Mouse (Mus musculus) cerebellum, postnatal 25 days (tissue): ENCODE measurements around the gene Atf2.
A peak's percentile ranks its signal among the peaks of the same experiment; 100 is the strongest.
"Not testable (repeated sequence)": the region's sequence is repeated elsewhere in the genome, so short reads cannot be mapped to it uniquely, and the experiment has no call there.

ENCODE experiments used
- DNase-seq, 2 experiments: peaks; one replicate each; pipeline ENCODE4 v3.0.0; 2021; ENCODE audit warnings: mixed read lengths in 2 of 2

The Atf2 gene

DNA sequence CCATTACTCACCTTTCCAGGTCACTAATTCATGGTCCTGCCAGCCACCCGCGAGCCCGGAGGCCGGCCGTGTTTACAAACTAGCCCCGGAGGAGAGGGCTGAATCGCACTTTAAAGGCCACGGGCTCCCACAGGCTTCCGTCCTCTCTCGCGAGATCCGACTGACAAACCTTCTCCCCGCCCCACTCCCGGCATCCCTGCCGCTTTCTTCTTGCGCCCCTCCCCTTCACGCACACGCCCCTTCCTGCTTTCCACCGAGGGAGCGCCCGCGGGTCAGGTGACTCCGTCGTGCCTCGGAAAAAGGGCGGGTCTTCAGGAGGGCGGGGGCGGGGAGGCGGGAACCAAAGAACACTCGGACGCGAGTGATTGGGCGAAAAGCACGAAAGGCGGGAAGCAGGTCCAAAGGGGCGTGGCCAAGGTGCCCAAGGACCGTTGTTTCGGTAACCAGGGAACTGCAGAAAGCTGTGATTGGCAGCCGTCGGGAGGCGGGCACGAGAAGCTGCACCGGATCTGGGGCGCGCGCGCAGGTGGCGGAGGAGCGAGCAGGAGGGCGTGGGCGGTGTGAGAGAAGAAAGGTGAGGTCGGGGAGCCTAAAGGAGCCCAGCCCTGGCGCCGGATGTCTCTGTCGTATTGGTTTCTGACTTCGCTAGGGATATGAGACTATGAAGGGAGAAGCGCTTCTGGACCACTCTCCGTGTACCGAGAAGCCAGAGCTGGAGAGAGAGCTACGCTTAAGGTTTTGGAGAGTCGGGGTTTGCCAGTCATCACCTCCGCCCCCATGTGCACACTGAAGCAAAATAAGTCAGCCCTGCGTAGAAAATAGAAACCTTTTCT, at the start of gene Atf2:
TSS of gene Atf2 (minus strand) at position 176 of the 833 bp plus-strand sequence.
- peak; percentile 98 to 100 for DNase-seq

DNA sequence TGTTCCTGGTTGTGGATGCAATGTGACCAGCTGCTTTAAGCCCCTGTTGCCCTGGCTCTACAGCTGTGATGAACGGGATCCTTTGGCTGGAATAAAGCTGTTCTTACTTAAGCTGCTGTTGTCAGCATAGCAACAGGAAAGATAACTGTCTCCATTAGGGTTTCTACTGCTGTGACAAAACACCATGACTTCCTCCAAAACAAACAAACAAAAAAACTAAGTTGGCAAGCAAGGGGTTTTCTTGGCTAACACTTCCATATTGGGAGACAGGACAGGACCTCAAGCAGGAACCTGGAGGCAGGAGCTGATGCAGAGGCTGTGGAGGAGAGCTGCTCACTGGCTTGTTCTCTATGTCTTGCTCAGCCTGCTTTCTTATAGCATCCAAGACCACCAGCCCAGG, 48.8 kb upstream of the Atf2 start:
- DNase-seq, result no peak

DNA sequence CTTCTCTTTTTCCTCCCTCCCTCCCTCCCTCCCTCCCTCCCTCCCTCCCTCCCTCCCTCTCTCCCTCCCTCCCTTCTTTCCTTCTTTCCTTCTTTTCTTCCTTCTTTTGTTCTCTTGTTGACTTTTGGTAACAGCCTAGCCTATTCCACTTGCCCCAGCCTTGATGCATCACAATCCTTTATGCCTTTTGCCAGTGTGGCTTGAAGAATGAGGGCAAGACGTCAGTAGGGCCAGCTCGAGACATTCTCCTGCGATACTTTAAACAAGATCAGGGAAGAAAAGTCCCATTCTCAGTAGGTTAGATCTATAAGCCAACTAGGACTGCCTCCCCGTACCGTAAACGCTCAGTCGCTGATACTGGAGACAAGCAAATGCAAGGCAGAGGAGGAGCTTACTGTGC, 48.0 kb upstream of the Atf2 start:
- no peak for DNase-seq

DNA sequence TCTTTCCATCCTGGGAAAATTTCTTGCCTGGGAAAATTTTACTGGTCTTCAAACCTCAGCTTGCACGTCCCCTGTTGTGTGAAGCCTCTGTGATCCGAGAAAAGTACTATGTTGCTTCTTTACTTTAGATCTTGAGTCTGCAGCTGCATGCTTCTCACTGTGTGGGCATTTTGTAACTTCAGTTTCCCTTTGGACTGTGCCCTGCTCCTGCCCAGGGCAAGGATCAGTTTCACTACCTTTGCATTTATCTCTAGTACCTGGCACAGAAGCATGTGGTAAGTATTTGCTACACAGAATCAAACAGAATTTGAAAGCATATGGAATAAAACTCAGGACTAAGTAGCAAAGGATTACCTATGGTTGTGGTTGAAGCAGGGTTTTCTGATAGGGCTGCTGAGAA, 46.5 kb upstream of the Atf2 start:
- no peak for DNase-seq

DNA sequence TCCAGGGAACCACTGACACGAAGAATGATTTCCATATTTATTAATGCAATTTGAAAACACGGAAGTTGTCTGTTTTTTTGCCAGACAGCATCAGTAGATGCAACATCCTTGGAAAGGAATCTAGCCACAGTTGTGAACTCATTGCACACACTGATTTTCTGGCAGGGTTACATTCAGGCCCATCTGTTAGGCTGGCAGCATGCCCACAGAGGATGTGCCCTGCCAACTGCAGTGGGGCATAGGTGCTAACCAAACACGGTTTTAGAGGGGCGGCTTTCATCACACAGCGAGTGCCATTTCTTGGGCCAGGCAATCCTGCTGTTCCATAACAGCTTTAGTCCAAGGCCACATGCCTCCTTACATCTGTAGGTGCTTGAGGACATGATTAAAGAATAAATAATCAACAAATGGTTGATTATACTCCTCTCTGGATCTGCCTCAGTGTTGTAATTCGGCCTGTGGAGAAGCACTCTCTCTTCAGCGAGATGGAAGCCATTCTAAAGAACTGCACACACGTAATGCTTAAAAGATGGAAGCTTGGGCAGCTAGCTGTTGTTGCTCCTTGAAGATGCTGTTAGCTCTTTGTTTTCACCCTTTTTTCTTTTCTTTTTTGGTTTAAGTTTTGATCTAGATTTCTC, 40.4 kb upstream of the Atf2 start:
- peak; percentile 95 to 97 for DNase-seq

DNA sequence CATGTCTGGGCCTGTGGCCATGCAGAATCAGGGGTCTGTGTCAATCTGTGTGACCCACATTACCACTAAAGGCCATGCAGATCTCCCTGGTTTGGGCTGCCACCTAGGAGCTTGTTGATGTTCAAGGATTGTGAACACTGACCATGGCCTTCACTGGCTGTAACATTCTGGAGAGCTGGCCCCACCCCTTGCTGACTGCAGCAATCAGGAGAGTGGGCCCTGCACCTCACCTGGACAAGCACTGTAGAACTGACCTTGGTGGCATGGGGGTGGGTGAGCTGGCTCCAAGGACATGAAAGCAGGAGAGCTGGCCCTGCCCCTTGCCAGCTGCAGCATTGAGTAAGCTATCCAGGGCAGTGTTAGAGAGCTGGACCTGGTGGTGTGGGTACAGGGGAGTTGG, 35.3 kb upstream of the Atf2 start:
- no peak for DNase-seq

DNA sequence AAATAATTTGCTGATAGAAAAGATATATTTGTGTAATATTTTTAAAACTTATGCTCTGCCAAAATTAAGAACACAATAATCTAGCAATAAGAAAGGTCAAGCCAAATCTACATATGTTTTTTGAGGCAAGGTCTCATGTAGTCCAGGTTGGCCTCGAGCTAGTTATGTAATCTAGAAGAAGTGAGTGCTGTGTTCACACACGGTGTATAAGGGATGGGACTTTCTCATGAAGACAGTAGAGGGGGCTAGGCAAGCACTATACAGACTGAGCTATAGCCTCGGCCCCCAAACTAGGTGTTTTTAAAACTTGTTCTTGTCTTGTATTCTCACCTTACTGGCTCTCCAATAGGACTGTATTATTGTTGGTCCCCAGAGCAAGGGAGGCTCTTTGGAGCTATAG, 33.1 kb upstream of the Atf2 start:
- peak in 1 of 2 experiments; percentile 24 for DNase-seq

DNA sequence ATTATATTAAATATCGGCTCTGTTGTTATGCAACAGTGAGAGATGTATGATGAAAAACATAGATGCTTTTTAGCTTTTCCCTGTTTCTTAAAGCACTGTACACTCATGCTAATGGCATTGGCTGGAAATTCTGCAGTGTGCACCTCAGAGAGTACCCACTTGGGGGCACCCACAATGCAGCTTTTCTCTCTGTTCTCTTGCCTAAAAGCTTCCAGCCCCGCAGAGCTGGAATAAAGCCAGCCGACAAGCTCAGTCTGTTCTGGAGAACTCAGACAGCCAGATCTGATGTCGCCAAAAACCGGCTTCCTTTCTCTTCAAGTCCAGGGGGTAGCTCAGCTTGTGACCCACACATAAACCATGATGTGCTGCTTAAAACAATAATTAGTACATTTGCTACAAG, 32.6 kb upstream of the Atf2 start:
- peak; percentile 92 to 97 for DNase-seq

DNA sequence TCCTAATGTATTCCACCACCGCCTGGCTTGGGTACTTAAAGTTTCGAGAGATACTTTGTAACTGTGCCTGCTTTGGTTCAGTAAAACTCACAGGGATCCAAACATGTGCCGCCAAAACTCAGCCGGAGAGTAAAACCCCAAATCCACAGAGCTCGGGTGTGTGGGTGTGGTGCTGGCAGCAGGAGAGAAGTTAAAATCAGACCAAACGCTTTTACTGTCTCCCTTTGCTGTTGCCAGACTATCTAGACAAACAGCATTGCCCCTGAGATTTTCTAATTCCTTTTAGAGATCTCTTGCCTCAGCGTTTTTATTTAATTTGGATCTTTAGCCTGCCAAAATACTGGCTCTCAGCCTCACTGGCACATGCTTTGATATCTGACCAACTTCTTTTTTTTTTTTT, 27.2 kb upstream of the Atf2 start:
- no peak for DNase-seq

DNA sequence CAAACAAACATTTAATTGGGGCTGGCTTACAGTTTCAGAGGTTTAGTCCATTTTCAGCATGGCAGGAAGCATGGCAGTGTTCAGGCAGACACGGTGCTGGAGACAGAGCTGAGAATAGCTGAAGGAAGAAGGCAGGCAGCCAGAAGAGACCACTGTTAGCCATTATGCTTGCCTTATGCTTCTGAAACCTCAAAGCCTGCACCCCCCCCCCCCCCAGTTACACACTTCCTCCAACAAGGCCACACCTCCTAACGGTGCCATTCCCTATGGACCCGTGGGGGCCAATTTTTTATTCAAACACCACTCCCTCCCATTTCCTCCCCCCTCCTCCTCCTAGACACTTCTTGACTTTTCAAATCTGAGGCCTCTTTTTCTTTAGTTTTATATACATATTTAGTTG, 19.8 kb upstream of the Atf2 start:
- no peak for DNase-seq

DNA sequence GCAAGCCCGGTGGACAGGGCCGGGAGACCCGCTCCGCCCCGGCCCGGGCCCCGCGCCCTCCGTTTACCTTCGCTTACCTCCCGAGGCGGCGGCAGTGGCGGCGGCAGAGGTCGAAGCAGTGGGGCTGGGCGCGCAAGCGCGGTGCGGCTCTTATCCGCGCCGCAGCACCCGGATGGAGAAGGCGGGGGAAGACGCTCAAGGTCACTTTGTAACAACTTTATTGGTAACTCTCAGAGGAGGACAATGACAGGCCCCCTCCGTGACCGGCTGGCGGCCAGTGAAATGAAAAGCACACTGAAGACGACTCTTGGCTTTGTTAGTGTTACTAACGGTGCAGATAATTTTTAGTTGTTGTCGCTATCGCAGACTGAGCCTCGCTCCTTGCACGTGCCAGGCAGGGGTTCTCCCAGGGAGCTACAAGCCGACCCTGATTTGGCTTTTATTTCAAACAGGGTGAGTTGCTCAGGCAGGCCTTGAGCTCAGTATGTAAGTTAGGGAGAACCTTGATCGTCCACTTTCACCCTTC, 18.8 kb upstream of the Atf2 start, which contains the start of gene Atp5g3:
TSS of gene Atp5g3 (minus strand) at position 152 of the 526 bp plus-strand sequence.
- peak; percentile 95 for DNase-seq

DNA sequence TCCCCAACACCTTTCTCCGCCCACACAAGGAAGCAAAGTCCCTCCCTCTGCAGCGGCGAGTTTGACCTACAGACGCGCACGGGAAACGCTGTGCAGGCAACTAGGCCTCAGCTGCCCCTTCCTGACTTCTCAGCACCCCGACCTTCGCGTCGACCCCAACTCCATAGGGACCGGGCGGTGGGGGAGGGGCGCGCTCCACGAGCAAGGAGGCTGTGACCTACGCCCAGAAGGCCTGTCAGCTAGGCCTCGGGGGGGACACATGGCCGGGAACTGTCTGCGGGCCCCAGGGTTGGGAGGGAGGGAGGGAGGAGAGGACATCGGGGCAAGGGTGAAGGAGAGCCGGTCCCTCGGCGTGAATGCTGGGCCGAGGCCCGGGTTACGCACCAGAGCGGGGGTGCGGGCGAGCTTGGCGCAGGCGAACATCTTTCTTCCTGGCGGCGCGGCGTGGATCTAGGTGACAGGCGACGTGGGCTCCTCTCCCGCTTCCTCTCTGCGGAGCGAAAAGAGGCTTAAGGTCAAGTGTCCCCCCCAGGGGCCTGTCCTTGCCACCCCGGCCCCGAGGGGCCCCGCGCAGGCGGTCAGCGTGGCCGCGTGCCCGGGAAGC, 18.2 kb upstream of the Atf2 start:
- DNase-seq, result peak; percentile 68 to 78

DNA sequence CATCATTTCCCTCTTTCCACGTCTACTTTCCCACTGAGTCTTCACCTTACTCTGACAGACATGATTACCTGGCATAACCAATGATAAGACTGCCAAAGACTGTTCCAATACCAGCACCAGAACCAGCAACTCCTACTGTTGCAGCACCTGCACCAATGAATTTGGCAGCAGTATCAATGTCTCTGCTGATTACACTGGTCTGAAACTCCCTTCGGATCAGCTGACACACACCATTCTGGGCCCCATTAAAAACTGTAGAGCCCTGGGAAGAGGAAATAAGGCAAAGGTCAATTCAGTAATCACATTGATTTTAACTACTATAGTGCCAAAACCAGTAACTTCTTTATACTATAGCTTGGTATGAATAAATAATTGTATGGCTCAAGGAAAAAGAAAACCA, 16.7 kb upstream of the Atf2 start:
- no peak for DNase-seq

DNA sequence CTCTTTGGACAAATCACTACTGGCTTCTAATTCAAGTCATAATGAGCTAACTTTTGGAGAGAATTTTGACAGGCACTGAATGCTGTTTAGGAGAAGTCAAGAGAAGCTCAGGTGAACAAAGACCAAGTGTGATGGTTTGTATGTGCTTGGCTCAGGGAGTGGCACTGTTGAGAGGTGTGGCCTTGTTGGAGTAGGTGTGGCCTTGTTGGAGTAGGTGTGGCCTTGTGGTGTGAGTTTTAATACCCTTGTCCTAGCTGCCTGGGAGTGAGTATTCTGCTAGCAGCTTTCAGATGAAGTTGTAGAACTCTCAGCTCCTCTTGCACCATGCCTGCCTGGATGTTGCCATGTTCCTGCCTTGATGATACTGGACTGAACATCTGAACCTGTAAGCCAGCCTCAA, 12.2 kb upstream of the Atf2 start:
- DNase-seq, result not testable (repeated sequence)

DNA sequence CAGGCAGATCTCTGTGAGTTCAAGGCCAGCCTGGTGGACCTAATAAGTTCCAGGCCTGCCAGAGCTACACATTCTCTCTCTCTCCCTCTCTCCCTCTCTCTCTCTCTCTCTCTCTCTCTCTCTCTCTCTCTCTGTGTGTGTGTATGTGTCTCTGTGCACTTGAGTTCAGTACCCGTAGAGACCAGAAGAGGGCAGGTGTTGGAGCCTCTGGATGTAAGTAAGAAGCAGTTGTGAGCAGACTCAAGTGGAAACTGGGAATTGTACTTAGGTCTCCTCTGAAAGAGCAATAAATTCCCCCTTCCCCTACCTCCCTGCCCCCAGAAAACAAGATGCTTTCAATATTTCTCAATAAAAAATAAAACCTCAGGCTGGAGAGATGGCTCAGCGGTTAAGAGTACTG, 11.1 kb upstream of the Atf2 start:
- no peak for DNase-seq

DNA sequence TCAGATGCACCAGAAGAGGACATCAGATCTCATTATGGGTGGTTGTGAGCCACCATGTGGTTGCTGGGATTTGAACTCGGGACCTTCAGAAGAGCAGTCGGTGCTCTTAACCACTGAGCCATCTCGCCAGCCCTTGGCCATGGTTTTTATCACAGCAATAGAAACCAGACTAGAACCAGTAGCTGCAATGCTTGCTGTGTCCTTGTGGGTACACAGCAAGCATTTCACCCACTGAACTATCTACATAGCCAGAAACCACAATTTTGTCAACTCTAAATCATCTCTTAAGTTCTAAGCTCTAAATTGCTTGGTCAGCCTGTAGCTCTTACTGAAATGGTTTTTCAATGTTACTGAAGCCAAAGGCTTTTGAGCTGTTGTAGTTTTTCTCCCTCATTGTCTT, 9.9 kb upstream of the Atf2 start:
- not testable (repeated sequence) for DNase-seq

DNA sequence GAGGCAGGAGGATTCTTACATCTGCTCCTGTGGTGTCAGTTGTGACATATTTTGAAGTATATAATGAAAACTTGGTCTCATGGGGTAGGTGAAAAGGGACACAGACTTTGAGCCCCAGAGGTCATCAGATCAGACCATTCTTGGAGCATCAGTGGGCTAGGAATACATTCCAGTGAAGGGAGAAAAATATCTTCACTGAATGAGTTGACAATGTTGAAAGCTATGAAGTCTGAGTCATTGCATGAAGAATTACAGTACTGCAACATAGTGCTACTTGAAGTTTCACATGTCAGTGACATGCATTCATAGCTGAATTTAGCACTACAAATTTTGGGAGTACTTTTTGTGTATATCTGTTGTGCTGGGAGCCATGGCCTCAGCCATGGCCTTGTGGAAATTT, 8.7 kb upstream of the Atf2 start:
- no peak for DNase-seq

DNA sequence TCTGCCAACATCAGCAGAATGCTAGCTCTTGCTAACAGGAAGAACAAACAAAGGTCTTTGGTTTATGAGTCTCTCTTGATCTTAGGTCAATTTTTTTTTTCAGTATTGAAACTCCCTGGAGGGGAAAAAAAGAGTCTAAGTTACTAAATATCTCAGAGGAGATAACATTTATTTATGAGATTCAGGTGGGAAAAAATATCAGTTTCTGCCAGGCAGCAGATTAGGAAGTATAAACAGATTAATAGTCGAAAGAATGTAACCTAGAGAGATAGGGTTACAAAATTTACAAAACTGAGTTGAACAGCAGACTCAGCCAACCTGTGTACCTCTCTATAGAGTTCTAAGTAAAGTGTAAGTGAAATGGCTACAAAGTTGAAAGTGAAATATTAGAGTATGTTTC, 7.9 kb upstream of the Atf2 start:
- no peak for DNase-seq

DNA sequence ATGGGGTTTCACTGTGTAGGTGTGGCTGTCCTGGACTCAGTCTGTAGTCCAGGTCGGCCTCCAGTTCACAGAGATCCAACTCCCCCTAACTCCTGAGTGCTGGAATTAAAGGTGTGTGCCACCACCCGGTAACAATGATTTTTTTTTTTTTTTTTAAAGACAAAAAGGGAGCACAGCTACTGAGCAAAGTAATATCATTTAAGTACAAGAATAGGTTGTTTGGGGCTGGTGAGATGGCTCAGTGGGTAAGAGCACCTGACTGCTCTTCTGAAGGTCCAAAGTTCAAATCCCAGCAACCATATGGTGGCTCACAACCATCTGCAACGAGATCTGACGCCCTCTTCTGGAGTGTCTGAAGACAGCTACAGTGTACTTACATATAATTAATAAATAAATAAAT, 4.5 kb upstream of the Atf2 start:
- not testable (repeated sequence) for DNase-seq

DNA sequence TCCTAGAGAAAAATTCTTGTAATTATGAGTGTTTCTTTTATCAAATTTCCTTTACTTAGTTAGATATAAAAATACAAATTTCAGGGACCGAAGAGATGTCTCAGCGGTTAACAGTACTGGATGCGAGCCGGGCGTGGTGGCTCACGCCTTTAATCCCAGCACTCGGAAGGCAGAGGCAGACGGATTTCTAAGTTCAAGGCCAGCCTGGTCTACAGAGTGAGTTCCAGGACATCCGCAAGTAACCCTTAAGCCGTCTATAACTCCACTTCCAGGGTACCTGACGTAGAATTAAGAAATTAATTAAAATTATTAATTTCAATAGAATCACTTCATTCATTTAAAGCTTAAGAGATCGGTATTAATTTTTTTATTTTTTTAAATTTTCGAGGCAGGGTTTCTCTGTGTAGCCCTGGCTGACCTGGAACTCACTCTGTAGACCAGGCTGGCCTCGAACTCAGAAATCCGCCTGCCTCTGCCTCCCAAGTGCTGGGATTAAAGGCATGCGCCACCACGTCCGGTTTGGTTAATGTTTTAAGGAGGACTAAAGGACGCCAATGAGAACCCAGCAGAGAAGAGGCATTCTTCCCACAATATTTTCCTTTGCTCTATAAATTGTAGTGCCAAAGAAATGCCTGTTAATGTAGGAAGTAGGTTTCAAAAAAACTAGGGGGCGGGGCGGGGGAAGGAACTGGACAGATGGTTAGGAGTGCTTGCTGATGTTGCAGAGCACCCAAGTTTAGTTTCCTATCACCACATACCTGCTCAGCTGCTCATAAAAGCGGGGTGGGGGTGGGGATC, 1.2 kb upstream of the Atf2 start:
- DNase-seq, result peak; percentile 22 to 37

DNA sequence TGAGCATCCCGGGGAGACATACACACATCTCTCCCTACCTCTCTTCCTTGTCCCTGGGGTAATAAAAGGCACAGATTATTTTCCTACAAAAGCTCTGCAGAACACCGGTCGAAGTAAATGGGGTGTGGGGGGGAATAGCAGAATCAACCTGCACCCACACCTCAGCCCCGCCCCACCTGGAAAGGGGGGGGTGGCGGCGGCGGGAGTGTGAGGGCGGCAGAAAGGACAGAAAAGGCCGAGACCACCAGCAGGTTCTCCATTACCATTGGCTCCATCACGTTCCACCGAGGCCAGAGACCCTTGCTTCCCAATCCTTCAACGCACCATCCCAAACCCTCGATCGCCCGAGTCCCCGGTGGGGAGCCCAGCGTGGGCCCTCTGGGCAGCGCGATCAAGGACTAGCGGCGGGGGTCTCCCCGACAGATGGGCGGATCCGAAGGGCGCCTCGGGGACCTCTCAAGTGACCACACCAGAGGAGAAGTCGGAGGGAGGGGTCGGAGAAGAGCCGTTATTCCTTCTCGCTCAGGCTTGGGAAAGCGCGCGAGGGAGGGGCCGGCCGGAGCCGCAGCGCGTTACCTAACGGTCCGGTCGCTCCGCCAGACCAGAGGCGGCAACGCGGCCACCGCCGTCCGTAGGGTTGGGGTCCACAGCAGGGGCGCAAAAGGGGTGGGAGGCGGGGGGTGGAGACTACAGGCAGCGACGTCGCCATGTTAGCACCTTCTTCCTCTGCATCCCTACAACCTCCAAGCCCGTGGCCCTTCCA, 557 bp downstream of the Atf2 start:
- peak in 1 of 2 experiments; percentile 75 for DNase-seq

DNA sequence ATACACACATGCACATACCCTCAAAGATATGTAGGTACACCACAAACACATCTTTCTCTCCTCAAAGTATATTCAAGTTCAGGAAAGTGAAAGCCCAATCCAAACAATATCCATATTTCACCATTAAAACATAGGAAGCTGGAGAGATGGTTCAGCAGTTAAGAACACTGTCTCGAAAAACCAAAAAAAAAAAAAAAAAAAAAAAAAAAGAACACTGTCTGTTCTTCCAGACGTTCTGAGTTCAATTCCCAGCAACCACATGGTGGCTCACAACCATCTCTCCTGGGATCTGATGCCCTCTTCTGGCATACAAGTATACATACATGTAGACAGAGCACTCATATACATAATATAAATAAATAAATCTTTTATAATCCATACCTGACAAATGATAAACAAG, 6.4 kb downstream of the Atf2 start:
- no peak for DNase-seq
